Mouse (Mus musculus) liver, embryonic 14.5 days (tissue): ENCODE results near the gene Cnot2. TPM values are rescaled to one million over a fixed set of nuclear protein-coding genes. Genes with fewer than 3 reads are reported as not detected.

ENCODE experiments used
- ATAC-seq: fragments of 200-750 bp; cut with Nextera tagmentation; 2 replicates; pipeline ENCODE4 v1.8.0; 2017; ENCODE audit warnings: moderate number of reproducible peaks, mild to moderate bottlenecking, moderate library complexity; ENCODE audit not compliant: insufficient read depth
- DNase-seq, 3 experiments: peaks; one replicate each; pipeline ENCODE4 v3.0.0-alpha.2; 2012 to 2013; ENCODE audit warnings: low read depth in 3 of 3, low spot score in 3 of 3
- H3K27ac ChIP-seq: fragments of 300-500 bp; sonication (generic); 2 replicates; pipeline ENCODE4 v1.5.1; 2014; ENCODE audit warnings: moderate library complexity, mild to moderate bottlenecking, control low read depth, inconsistent platforms
- H3K27me3 ChIP-seq: fragments of 300-500 bp; sonication (generic); 2 replicates; pipeline ENCODE4 v1.6.1; 2014; ENCODE audit warnings: mild to moderate bottlenecking, low read length, moderate library complexity; ENCODE audit not compliant: control insufficient read depth, insufficient read depth
- H3K36me3 ChIP-seq: fragments of 300-500 bp; sonication (generic); replicated peaks from 2 replicates; pipeline ENCODE4 v1.6.1; 2014; ENCODE audit warnings: low read depth; ENCODE audit not compliant: control insufficient read depth, insufficient read depth
- H3K4me1 ChIP-seq, 2 experiments: fragments of 200-500 bp in 1 of 2; fragments of 300-500 bp in 1 of 2; sonication (generic) in 1 of 2; replicated peaks; 2 replicates each; pipeline ENCODE4 v1.6.1; 2012 to 2014; ENCODE audit warnings: antibody characterized with exemption in 1 of 2, inconsistent platforms in 1 of 2, low read length in 1 of 2; ENCODE audit not compliant: control insufficient read depth in 2 of 2, insufficient read depth in 2 of 2
- H3K4me2 ChIP-seq: fragments of 300-500 bp; sonication (generic); 2 replicates; pipeline ENCODE4 v1.6.1; 2014; ENCODE audit warnings: low read depth, mild to moderate bottlenecking, control low read depth, moderate library complexity
- H3K4me3 ChIP-seq, 2 experiments: fragments of 200-500 bp in 1 of 2; fragments of 300-500 bp in 1 of 2; sonication (generic) in 1 of 2; 2 replicates each; pipeline ENCODE4 v1.5.1; 2012 to 2014; ENCODE audit warnings: low read depth in 2 of 2, low read length in 2 of 2, mild to moderate bottlenecking in 2 of 2, control low read depth in 1 of 2, inconsistent platforms in 1 of 2, moderate library complexity in 1 of 2; ENCODE audit not compliant: insufficient read depth in 1 of 2
- H3K9ac ChIP-seq: fragments of 300-500 bp; sonication (generic); replicated peaks from 2 replicates; pipeline ENCODE4 v1.6.1; 2014; ENCODE audit warnings: mild to moderate bottlenecking, control low read depth, moderate library complexity
- H3K9me3 ChIP-seq: fragments of 300-500 bp; sonication (generic); 2 replicates; pipeline ENCODE4 v1.6.1; 2016; ENCODE audit warnings: low read length, mixed read lengths; ENCODE audit not compliant: control insufficient read depth
- CTCF ChIP-seq: IDR thresholded peaks from 2 replicates; pipeline ENCODE4 v1.5.1; 2016; ENCODE audit warnings: antibody characterized with exemption, low read depth, control low read depth
- EP300 ChIP-seq: IDR thresholded peaks from 2 replicates; pipeline ENCODE4 v1.6.1; 2016; ENCODE audit warnings: antibody characterized with exemption, low read depth
- WGBS: fragments of 180-500 bp; shearing (Covaris S2); extraction: QIAGEN DNeasy Blood & Tissue Kit; methylation state at CpG from one replicate; pipeline ENCODE4 v1.1.7; 2014; ENCODE audit not compliant: insufficient replicate concordance; 5-methylcytosine and 5-hydroxymethylcytosine counted together
- polyA plus RNA-seq, 2 experiments: library from polyadenylated mRNA; depleted of rRNA in 1 of 2; stranded (reverse) in 1 of 2; unstranded in 1 of 2; fragments of >200 nt; fragmentation: Nextera tagmentation in 1 of 2; extraction: Ambion mirVana in 1 of 2; gene quantifications; 2 replicates each; pipeline versions ENCODE4 v1.2.1 to v1.2.3; 2012 to 2014

The Cnot2 gene
- polyA plus RNA-seq, 2 experiments: 23.2 to 38.0 TPM

DNA sequence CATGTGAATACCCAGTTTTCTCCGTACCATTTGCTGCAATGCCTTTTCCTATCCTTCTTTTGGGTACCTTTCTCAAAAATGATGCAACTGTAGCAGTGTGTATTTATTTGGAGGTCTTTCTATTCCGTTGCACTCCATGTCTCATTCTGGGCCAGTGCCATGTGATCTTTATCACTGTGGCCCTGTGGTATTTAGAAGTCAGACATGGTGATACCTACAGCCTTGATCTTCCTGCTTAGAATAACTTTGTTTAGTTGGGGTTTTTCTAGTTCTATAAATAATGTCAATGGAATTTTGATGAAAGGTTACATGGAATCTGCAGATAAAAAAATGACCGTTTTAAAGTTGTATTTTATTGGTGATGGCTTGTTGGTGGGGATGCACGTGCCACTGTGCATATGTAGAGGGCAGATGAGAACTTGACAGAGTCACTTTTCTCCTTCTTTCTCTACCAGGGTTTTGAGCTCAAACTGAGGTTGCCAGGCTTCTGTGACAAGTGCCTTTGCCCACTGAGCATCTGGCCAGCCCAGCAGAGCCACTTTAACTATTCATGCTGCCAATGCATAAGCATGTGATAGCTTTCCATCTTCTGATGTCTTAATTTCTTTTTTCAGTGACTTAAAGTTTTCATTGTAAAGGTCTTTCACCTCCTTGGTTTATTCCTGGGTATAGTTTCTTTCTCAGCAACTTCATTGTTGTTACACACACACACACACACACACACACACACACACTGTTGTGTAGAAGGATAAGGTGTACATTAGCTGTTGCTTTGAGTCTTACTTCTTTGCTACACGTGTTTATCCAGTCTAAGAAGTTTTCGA is 23.0 kb upstream of the Cnot2 start:
- H3K27me3 ChIP-seq: no peaks in the 10 kb centered on the region
- H3K27ac ChIP-seq: no peak overlapping the region
- H3K9ac ChIP-seq: no peak overlapping the region
- H3K4me1 ChIP-seq: no peaks in the 10 kb centered on the region
- H3K4me2 ChIP-seq: no peak overlapping the region
- H3K36me3 ChIP-seq: no peaks in the 10 kb centered on the region
- TF ChIP-seq CTCF (no peak), EP300 (no peak)
- no peak for ATAC-seq
- DNase-seq: no peak
- 60% methylated on average over 6 of the region's 6 CpGs for WGBS
- H3K9me3 ChIP-seq: no peaks in the 10 kb centered on the region
- no peak overlapping the region for H3K4me3 ChIP-seq

DNA sequence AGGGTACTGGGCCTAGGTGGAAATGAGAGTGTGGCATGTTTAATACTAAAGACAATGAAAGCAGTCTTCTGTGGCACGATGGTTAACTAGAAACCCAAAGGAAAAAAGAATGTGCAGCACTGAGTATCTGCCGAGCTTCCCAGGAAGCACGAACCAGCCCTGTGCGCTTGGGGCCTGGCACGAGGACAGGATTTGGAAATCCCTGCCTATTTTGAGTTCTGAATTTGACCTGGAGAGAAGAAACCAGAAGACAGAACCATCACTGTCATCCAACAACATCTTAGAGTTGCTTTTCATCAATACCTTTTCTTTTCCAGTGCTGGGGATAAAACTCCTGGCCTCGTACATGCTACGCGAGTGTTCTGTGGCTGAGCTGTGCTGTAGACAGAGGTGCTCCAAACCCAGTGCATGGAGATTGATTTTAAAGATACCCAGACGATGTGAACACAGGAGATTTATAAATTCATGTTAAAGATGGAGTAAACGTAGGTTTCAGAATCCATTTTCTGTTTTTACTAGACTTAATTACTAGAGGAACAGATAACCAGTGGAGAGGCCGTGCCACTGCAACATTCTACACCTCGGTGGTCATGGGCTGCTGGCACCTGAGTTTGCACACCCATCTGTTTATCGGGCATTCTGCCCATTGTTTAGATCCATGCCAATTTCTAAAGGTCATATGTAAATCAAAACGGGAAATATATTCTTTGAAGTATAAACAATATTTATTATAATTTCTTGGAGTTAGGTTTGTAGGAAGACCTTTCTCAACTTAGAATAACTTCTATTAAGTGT is 17.9 kb upstream of the Cnot2 start:
- Histone ChIP-seq H3K27me3 (no peaks in the 10 kb centered on the region), H3K9me3 (no peaks in the 10 kb centered on the region), H3K4me2 (no peak overlapping the region), H3K27ac (no peak overlapping the region), H3K36me3 (no peaks in the 10 kb centered on the region), H3K4me1 (no peaks in the 10 kb centered on the region), H3K9ac (no peak overlapping the region), H3K4me3 (no peak overlapping the region)
- WGBS: 71% methylated on average over 14 of the region's 14 CpGs
- no peak for ATAC-seq
- TF ChIP-seq EP300: no peak
- TF ChIP-seq CTCF: no peak
- DNase-seq: no peak

DNA sequence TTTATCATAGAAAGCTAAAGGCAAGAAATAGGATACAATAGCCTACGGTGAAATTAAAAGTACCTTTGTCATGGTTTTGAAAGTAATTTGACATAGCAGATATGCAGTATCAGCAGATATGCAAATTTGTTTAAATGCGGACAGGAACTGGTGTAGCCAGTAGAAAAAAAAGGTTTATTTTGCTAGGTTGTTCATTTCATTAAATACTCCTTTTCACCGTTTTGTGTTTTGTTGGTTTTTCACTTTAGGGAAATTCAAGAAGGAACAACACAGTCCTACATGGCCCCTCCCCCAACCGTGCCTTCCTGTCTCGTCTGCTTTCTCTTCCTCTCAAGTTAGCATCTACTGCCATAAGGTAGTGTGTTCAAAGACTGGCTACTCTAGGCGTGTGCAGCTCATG is 1.4 kb upstream of the Cnot2 start:
- Histone ChIP-seq H3K36me3 (no peaks in the 10 kb centered on the region), H3K27me3 (no peaks in the 10 kb centered on the region), H3K4me3 (peak overlapping the region; percentile 76 to 78), H3K9ac (peak overlapping the region; percentile 96), H3K4me1 (peaks cover 3 to 11% of the 10 kb centered on the region in 2 experiments), H3K27ac (no peak overlapping the region), H3K9me3 (no peaks in the 10 kb centered on the region), H3K4me2 (peak overlapping the region; percentile 93)
- TF ChIP-seq EP300: no peak
- no peak for TF ChIP-seq CTCF
- DNase-seq (peak in 2 of 3 experiments; percentile 17 to 33), ATAC-seq (no peak)
- WGBS: 7% methylated on average over 6 of the region's 6 CpGs

DNA sequence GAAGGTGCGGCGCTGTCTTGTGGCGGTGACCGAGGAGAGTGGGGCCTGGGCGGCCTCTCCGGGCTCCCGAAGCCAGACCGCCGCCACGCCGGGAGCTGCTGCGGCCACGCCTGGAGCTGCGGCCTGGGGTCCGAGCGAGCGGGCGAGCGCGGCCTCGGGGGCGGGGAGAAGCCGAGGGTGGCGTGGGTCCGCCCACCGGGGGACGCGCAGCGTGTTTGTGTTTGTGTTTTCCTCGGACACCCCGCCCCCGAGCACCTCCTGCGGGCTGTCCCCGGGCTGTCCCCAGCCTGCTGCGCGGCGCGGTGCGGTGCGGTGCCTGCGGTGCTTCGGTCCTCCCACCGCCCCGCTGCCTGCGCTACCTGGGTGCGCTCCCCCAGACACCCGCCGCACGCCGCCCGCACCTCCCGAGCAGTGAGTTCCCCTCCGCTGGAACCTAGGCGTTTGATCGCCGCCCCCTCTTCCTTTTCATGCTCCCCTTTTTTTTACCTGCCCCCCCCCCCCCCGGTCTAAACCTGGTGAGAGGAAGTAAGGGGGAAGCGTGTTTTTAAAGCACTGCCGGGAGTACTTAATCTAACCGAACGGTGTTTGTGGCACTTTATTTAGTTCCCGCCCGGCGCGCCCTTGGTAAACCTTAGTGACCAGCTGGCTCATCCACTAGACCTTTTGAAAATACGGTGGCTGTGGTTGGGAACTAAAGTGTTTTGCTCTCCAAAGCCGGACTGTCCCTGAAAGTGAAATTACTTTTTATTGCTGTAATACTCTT is 589 bp upstream of the Cnot2 start:
- H3K4me3 ChIP-seq: peak overlapping the region; percentile 76 to 78
- no peaks in the 10 kb centered on the region for H3K9me3 ChIP-seq
- peak; percentile 81 for ATAC-seq
- peak overlapping the region; percentile 93 for H3K4me2 ChIP-seq
- no peaks in the 10 kb centered on the region for H3K27me3 ChIP-seq
- peak overlapping the region; percentile 87 for H3K27ac ChIP-seq
- TF ChIP-seq CTCF (no peak), EP300 (no peak)
- no peaks in the 10 kb centered on the region for H3K36me3 ChIP-seq
- under 1% methylated on average over 59 of the region's 67 CpGs for WGBS
- H3K9ac ChIP-seq: peak overlapping the region; percentile 96
- peaks cover 3 to 11% of the 10 kb centered on the region in 2 experiments for H3K4me1 ChIP-seq
- DNase-seq: peak; percentile 45 to 51 (median 50)
